Mouse (Mus musculus) c-Kit-positive CD71-positive TER-119-negative erythroid progenitor cells, embryonic 14.5 days (primary cell): ENCODE measurements around the gene Zfpm1.

Experiments used
- DNase-seq: peaks from one replicate; pipeline ENCODE4 v3.0.0-alpha.2; 2013; ENCODE audit warnings: low read depth

The Zfpm1 gene

DNA sequence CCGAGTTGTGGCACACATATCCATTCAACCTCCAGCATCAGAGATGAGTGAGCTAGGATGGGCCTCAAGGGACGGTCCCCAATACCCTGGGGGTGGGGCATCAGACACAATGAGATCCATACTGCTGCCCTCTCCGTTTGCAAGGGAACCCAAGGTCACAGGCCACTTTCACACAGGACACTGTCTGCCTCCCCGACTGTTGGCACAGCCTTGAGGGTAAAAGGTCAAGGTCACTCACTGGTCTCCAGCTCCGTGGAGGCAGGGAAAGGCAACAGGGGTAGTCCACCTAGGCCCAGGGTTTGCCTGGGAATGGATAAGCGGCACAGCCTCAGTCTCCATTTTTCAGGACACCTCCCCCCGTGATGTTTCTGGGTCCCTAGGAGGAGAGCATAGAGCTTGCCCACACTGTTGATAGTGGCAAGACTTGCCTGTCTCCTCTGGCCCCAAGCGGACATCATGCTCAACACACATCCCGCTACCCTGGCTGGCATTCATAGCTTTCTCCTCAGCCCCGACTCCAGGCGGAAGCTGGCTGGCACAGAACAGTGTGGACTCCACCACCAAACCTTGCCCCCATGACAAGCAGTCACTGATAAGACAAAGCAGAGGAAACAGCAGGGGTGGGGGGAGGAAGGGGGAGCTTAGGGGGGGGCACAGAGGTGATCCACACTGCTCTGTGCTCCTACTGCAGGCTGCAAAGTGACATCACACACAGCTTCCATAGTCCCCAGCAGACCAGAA lies 7.1 kb upstream of the Zfpm1 start:
- DNase-seq = no peak

DNA sequence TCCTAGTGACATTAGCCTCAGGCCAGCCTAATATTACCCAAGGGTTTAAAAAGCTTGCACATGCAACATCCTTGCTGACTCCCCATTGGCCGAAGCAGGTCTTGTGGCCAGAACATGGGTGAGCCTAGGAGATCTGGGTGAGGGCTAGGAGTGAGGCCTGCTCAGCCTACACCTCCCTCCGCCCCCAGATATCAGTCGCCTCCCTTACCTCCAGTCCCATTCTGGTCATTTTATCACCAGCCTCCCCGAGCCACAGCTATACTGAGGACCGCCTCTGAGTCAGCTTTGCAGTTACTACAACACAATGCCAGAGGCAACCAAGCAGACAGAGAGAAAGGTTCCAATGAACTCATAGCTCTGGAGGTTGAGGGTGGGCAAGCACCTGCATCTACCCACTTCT lies 5.6 kb upstream of the Zfpm1 start:
- DNase-seq = no peak

DNA sequence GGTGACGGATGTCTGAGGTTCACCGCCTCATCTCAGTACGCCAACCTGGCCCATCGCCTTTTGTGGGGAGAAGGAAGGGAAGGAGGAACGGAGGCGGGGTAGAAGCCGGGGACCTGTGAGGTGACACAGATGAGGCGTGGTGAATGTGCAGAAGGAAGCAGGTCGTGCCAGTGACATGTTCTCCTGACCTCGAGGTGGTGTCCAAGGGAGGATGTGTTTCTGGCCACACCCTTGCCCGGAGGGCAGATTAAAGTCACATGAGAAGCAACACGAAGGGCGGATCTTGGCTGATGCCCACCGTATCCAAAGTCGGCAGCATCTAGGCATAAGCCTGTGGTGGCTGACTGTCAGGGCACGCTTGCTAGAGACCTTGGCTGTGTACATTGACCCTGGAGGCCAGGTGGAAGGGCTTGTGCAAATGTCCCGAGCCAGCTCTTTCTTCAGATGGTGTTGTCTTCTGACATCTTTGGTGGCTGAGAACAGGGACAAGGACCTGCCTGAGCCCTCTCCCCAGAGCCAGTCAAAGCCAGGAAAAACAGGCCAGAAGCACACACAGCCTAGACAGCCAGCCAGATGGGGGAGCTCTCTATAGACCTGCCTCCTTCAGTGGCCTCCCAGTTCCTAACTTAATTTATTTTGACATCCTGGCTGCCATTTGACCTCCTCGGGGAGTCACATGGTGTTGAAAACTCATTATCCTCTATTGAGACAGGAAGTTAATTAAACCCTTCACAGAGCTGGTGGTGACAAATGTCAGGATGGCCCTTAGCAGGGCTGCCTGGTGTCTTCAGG lies 4.5 kb upstream of the Zfpm1 start:
- DNase-seq = no peak

DNA sequence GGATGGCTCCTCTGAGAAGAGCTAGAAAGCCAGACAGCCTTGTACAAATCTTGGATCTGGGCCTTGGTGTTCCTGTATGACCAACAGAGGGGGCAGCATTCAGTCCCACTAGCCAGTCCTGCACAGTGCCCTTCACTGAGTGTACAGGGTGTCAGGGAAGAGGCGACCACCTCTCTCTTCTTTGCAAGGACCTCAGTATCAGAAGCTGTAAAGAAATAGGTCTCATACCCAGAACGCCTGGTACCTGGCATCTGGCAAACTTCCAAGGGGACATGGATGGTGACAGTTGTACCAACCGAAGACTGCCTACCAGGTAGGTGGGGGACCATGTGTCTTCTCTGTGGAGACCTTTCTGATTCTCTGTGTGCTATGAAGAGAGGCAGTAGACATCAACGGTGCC lies 1.8 kb upstream of the Zfpm1 start:
- DNase-seq = no peak

DNA sequence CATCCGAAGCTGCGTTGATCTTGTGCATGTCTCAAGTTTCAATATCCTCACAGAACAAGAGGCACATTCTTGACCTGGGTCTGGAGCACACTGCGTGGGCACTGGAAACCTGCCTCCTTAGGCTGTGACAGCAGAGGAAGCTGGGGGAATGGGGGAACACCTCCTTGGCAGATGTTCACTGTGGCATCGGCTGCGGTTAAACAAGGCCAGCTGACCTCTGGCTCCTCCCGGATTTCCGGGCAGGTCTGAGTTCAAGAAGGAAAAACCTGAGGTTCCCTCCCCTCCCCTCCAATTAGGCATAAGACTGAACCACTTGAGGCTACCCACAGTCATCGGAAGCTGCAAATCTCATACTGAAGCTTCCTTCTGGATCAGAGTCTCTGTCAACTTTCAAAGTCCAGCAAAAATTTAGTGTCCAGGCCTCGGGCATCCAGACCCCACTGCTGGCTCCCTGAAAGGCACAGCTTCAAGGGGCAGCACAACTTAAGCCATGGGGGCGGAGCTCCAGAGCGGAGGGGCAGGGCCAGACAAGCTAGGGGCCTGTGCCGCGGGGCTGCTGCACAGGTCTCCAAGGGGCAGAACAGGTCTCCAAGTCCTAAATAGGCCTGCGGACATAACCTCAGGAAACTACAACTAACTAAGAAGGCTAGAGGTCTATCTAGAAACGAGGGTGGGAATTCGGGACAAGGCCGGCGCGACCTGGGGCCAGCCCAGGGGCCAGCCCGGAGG lies 1.2 kb upstream of the Zfpm1 start:
- no peak for DNase-seq

DNA sequence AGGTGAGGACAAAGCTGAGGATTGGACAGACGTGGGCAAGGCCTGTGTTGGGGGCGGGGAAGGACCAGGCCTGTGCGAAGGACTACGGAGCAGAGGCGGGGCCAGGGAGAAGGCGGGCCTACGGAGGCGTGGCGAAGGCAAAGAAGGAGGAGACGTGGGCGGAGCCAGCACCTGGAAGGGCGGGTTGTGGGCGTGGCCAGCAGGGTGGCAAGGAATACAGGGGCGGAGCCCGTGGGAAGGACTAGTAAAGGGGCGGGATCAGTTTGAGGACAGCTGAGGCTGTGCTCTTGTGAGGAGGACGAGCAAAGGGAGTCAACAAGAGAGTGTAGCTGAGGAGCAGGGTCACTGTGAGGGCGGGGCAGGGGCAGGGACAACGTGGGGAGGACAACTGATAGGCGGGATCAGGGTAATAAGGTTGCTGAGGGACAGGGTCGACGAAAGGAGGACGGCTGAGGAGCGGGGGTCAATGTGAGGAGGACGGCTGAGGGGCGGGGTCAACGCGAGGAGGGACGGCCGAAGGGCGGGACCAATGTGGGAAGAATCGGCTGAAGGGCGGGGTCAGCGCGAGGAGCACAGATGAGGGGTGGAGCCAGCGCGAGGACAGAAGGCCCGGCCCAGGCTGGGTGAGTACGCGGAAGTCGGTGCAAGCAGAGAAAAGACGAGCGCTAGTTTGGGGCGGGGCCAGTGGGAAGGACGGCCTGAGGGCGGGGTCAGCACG lies 465 bp upstream of the Zfpm1 start:
- peak; percentile 96 for DNase-seq

DNA sequence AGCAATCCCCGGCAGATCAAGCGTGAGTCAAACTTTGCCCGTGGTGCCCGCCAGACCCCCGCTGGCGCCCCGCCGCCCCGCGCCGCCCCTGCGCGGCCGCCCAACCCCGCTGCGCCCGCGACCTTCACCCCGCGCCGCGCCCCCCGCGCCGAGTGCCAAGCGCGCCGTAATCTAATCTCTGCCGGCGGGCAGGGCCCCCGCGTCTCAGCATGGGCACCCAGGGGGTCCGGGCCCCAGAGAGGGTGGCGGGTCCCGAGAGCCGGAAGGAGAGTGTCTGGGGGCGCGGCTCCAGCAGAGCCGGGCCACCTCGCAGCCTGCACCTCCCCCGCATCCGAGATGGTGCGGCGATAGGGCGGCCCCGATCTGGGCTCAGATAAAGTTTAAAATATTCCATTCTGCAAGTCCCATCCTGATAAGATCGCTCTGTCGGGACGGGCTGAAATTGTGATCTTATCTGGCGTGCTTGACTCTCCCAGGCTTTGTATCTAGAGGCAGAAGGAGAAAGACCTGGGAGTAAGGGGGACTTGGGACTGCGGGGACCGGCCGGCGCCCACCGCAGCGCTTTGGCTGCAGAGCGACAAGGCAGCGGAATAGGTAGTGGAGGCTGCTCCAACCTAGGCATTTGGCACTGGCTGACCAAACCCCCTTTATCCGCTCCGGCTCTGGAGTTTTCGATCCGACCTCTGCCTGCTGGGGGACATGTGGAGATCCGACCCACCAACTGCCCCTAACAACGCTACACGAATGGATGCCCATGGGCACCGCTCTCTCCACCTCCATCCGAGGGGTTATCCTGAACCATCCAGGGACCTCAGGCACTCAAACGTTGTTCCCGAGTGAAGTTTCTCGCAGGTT lies 787 bp downstream of the Zfpm1 start:
- DNase-seq = no peak

DNA sequence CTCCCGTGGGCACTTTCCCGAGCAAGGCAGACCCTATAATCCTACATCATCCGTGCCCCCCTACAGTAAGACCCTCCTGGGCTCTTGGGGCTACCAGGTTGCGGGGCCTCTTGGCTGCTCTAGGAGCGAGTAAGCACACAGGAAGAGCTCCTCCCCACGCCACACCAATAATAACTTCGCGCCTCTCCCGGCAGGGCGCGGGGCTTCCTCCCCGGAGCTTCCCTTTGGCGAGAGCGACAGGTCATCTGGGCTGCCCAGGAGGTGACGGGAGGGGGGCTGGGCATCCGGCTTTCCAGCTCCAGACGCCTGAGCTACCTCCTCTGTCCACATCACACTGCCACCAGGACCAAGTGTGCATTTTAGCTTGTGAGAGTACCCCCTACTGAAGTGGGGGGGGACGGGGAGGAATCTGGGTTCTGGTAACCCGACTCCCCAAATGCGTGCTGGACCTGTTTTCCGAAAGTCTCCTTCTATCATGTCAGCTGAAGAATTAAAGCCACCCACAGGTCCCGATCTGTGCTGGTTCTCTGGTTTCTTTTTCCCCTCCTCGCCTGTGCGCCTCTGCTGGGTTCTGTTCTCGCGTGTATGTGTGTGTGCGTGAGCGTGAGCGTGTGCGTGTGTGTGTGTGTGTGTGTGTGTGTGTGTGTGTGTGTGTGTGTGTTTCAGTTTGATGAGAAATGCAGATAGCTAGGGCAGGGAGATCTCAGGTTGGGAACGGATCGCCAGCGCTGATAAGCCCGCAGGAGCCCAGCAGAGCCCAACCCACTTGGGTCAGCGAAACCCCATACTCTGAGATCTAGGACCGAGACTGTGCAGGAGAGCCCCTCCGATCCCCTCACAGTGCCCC lies 1.6 kb downstream of the Zfpm1 start:
- no peak for DNase-seq

DNA sequence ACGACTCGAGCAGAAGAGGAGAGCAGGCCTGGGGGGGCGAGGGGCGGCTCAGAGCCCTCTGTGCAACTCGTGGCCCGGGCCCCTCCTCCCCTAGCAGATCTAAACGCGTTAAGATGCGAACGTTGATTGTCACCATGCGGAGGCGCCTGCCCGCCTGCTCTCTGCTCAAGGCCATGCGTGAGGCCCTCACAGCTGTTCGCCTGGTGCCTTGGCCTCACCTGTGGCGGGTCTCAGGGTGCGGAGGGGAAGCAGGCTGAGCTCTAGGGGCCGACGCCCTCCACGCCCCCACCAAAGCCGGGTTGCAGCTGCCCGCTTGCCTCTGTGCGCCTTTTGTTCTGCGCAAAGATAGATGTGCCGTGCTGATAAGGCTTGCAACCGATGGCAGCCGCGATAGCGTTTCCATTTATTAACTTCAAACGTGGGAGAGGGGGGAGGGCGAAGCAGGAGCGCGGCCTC lies 2.3 kb downstream of the Zfpm1 start:
- no peak for DNase-seq

DNA sequence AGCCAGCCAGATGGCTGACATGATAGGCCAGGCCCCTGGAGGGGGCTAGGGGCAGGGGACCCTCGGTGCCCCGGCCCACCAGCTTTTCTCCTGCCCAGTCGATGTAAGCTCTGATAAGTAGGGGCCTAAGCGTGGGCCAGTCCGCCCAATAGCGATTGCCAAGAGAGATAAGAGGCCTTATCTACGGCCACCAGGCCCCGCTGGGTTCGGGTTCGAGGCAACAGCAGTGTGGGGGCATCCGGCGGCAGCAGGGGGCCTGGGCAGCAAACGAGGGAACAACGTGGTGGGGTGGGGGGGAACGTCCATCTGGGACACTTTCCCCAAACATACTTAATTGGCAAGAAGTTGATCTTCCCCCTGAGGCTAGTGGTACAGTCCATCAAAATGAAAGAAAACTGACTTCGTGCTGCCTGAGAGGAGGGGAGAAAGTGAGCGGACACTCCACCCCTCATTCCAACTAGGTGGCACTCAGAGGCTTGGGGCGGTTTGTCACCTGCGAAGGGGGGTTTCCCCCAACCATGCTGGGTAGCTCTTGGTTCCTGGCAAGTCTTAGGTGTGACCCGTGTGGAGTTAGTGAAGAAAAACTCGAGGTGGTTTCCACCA lies 2.8 kb downstream of the Zfpm1 start:
- peak; percentile 84 for DNase-seq

DNA sequence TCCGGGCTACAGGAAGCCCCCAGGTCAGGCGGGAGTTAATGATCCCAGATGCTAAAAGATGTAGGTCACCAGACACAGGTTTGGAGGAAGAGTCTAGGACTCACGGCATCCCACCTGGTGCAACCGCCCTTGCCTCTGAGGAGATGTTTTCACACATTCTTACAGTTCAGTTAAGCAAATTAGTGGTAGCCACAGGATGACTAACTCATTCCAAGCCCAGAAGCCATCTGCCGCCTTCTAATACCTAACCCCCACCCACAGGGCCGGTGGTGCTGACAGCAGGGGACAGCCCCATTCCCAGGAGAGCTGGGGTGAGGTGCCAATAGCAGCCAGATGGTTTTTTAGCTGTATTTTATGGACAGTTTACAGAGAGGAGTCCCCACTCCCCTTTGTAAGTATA lies 3.8 kb downstream of the Zfpm1 start:
- DNase-seq = no peak

DNA sequence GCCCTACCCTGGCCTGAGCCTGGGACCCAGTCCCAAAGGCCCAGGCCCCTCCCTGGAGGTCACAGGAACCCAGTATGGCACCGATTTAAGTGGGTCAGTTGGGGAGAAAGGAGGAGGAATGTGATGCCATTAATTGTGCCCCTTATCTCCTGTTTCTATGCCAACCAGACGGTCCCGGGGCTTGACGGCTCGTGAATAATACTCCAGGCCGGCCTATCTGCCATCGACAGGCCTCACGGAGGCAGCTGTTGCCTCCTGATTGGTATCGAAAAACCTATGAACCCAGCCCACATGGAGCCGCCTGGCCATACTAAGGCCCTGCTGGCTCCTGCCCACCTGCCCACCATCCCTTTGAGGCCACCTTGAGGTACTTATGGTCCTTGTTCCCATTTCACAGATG lies 5.0 kb downstream of the Zfpm1 start:
- DNase-seq = peak; percentile 95

DNA sequence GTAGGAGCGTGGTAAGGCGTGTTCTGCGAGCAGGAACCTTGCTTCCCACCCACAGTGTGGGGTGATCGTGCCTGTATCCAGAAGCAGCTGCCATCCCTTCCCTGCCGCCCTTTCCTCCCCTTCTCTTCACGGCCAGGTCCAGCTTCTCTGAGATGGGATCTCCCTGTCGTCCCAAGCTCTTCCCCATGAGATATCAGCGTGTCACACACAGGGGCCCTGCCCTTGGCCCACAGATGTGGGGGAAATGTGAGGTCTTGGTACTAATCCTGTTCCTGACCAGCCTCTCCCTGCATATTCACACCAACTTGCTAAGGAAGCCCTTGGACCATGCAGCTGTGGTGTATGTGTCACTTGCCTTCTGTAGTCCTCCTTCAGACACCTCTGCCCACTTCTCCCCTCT lies 5.8 kb downstream of the Zfpm1 start:
- DNase-seq = no peak

DNA sequence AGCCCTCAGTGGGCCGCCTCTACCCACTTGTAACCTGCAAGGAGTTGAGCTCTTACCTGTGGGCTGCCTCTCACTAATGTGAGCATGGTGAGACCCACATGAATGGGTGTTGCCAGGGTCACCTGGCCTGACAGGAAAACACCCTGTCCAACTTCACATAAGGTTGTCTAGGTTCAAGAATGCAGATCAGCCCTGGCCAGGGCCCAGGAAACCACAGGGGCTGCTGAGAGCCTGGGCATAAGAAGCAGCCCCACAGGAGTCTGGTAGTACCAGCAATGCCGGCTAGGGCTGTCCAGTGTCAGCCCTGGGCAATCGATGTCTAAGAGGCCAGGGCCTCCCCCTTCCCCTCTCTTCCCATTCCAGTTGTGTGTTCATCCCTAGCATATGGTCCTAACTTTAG lies 6.4 kb downstream of the Zfpm1 start:
- no peak for DNase-seq

DNA sequence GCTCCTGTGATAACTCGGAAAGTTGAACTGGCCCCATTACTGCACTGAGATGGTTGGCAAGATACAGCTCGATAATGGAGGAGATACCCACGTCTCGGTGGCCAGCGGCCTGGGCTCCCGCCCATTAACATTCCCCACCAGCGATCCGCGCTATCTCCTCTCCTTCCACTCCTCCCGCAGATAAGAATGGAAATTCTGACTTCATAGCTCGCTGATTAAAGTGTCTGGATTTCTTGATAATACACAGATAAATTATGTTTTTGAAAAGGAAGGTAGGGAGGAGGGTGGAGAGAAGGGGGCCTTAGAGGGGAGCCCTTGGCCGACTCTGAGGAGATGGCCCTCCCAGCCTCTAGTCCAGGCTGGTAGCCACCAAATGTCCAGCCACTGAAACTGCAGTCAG lies 9.1 kb downstream of the Zfpm1 start:
- DNase-seq = no peak

DNA sequence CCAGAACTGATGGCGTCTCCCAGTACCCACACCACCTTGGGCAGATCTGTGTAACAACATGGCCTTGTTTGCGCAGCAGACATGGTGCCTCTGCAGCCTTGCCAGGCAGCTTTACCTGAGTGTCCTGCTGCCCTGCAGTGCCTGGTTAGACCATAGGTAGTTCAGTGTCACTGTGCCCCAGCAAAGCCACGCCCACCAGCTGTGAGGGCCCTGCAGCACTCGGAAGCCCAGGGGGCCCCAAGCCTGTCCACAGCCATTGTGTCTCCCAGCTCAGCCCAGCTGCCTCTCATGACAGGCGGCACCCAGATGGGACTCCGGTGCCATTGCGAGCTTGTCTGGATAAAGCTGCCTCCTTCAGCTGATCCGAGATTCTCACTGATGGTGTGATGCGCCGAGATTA lies 9.6 kb downstream of the Zfpm1 start:
- no peak for DNase-seq

DNA sequence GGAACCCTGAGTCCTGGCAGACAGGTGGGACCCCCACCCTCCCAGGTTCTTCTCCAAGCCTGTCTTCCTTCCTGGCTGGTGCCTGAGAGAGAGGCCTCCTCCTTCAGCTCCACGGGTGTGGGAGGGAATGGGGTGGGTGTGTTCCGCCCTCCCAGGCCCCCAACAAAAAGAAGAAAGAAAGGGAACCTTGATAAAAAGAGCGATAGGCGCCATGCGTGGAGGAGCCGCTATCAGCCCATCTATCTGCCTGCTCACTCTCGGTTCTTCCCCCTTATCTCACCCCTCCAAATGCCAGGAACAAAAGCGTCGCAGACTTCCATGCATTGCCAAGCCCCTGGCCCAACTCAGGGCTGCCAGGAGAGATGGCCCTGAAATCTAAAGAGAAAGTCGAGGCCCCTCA lies 11.5 kb downstream of the Zfpm1 start:
- DNase-seq = no peak

DNA sequence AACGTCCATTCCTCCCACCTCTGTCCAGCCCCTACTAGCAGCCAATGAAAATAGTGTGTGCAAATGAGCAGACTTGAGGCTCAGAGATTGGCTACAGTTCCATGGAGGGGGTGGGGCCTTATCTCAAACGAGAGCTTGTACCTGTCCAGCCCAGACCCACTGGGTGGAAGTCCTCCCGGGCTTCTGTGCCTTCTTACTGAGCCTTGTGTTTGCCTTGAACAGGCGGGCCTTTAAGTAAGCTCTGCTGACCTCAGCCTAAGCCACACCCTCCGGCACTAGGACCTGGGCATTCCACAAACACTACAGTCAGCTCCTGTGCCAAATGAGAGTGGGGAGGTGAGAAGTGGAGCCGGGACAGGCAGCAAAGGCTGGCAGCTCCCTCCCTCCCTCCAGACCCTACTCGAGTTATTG lies 12.3 kb downstream of the Zfpm1 start:
- peak; percentile 84 for DNase-seq

DNA sequence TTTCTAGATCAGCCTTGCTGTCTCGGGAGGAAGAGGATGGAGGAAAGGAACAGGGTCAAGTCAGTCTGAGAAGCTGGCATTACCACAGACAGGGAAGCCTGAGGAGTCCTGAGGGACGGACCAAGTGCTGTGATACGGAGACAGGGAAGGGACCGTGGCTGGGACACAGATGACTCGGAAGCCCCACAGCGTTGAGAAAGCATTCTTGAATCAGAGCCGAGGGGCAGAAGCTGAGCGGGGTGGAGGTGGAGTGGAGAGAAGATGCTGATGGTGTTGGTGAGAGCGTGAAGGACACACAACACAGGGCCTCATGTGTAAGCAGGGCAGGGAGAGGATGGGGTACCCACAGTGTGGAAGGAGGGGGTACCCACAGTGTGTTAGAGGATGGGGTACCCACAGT lies 13.4 kb downstream of the Zfpm1 start:
- no peak for DNase-seq
